Mouse (Mus musculus) layer of hippocampus, adult 11-12 months (tissue): Measurements from ENCODE around the gene Lasp1.
"Not testable (repeated sequence)": the region's sequence is repeated elsewhere in the genome, so short reads cannot be mapped to it uniquely, and the experiment has no call there.

Experiments
- DNase-seq: peaks from one replicate; pipeline ENCODE4 v3.0.0; 2022; ENCODE audit warnings: low spot score

Gene Lasp1

GRCm38 (mm10) chr11:97829365-97829764, 30.6 kb downstream of the Lasp1 start:
- DNase-seq: no peak

GRCm38 (mm10) chr11:97829913-97830476, 31.2 kb downstream of the Lasp1 start:
- DNase-seq: no peak

GRCm38 (mm10) chr11:97830501-97830900, 31.7 kb downstream of the Lasp1 start:
- no peak for DNase-seq

GRCm38 (mm10) chr11:97832001-97832400, 33.2 kb downstream of the Lasp1 start:
- no peak for DNase-seq

- DNase-seq: no peak
These were observed 34.6 kb downstream of the Lasp1 start for GRCm38 (mm10) chr11:97833352-97833751.

GRCm38 (mm10) chr11:97836541-97836940, 37.7 kb downstream of the Lasp1 start:
- no peak for DNase-seq

GRCm38 (mm10) chr11:97837051-97837450, 38.3 kb downstream of the Lasp1 start:
- DNase-seq: not testable (repeated sequence)

GRCm38 (mm10) chr11:97837641-97838149, 38.9 kb downstream of the Lasp1 start:
- no peak for DNase-seq

GRCm38 (mm10) chr11:97838779-97839440, 40.1 kb downstream of the Lasp1 start:
- no peak for DNase-seq

- DNase-seq: no peak
These were observed 40.8 kb downstream of the Lasp1 start for GRCm38 (mm10) chr11:97839441-97840134.

GRCm38 (mm10) chr11:97840135-97840490, 41.3 kb downstream of the Lasp1 start:
- DNase-seq: no peak

GRCm38 (mm10) chr11:97840539-97840954, 41.7 kb downstream of the Lasp1 start, which contains the start of gene B230217C12Rik:
B230217C12Rik (plus strand) TSS chr11:97840780.
- DNase-seq: no peak

- peak; percentile 92 for DNase-seq
These were observed 42.3 kb downstream of the Lasp1 start for GRCm38 (mm10) chr11:97840991-97841661.

- DNase-seq: no peak
These were observed 43.2 kb downstream of the Lasp1 start for GRCm38 (mm10) chr11:97842001-97842400.

GRCm38 (mm10) chr11:97850367-97850766, 51.6 kb downstream of the Lasp1 start:
- no peak for DNase-seq

- no peak for DNase-seq
These were observed 52.8 kb downstream of the Lasp1 start for GRCm38 (mm10) chr11:97851601-97852000.

- DNase-seq: no peak
These were observed 56.7 kb downstream of the Lasp1 start for GRCm38 (mm10) chr11:97855473-97855872.

GRCm38 (mm10) chr11:97862148-97862547, 63.3 kb downstream of the Lasp1 start:
- DNase-seq: no peak

- DNase-seq: no peak
These were observed 66.6 kb downstream of the Lasp1 start for GRCm38 (mm10) chr11:97865421-97865820.

GRCm38 (mm10) chr11:97866091-97866888, 67.5 kb downstream of the Lasp1 start:
- DNase-seq: no peak

- no peak for DNase-seq
These were observed 68.8 kb downstream of the Lasp1 start for GRCm38 (mm10) chr11:97867591-97867990.

GRCm38 (mm10) chr11:97872378-97872777, 73.6 kb downstream of the Lasp1 start:
- not testable (repeated sequence) for DNase-seq
